Mouse (Mus musculus) layer of hippocampus, postnatal 25 days (tissue): ENCODE measurements around the gene Zscan10. TPM values are rescaled to one million over a fixed set of nuclear protein-coding genes. Genes with fewer than 3 reads are reported as not detected.

Source experiments
- DNase-seq, 2 experiments: peaks; one replicate each; pipeline ENCODE4 v3.0.0; 2022; ENCODE audit warnings: mixed read lengths in 2 of 2, low spot score in 1 of 2; ENCODE audit errors: extremely low spot score in 1 of 2
- total RNA-seq, 2 experiments: library from RNA; stranded (reverse); gene quantifications; 2 replicates each; pipeline ENCODE4 v1.2.3; 2021

Gene Zscan10
- total RNA-seq = not detected

DNA sequence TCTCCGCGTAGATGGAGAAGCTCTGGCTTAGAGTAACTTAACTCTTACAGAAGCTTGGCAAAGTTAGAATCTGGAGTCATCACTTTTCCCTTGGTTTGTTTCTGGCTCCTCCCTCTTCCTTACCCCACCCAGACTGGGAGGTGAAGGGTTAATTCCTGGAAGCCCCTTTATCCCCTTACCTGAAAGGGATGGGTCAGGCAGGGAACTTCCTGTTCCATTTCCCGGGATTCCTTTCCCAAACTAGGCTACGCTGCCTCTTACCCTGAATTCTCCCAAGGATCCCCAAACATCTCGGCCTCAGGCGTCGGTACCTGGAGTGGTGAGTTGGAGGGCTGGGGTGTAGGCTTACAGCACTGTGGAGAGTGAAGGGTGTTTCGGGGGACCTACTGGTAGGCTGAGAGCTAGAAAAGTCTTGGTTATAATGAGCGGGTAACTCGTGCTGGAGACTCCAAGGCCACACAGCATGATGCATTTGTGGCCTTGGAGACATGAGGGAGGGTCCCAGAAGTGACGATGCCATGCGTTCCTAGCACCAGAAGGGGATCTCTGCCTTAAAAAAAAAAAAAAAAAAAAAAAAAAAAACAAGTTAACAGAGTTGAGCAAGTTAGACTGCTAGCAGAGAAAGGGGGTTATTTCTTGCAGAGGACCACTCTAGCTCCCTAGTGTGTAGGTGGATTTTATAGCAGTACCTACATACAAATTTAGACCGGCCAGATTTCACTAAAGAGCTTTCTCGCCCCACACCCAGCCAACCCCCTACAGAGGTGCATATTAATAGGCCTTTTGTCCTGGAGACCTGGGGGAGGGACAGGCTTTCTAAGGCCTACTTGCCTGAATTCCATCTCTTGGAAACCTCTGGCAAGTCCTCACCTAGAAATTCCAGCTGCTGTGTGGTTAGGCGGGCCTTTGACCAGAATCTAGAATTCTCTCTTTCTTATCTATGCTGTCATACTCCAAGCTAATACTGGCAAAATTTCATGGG, at the start of gene Zscan10:
Gene Zscan10, plus strand, starts transcription at position 216 of the 982 bp plus-strand sequence.
- no peak for DNase-seq

DNA sequence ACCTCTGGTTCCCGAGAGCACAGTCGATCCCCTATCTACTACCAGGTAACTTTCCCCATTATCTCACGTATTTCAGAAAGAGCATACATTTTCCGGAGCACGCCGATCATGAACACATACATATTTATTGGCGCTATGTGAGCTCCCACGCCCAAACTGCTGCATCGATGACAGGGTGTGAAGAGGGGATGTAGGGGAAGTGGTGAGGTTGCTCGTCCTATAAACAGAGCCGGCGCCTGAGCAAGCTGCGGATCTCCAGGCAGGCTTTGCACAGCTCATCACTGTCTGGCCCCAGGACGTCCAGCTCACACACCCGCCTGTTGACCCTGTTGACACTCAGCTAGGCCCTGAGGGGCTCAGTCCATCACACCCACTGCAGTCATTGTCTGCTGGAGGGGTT, 49.8 kb upstream of the Zscan10 start:
- DNase-seq = no peak

DNA sequence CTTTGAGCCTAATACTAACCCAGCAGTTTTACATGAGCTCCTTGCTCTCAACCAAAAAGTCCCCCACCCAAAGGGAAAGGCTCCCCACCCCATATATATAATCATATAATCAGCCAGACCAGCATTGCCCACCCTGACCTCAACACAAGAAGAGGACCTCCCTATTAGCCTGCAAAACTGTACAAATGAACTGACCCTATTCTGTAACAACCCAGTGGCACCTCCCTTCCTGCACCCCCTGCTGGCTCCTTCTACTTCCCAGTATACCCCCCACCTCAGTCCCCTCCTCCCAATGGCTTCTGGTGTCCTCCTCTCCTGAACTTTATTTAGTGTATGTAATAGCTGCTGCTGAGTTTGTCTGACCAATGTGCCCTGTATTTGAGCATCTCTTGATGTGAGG, 49.2 kb upstream of the Zscan10 start:
- DNase-seq = no peak

- DNase-seq = no peak
Observed at GRCm38 (mm10) chr17:23551963-23552362, 48.7 kb upstream of the Zscan10 start.

DNA sequence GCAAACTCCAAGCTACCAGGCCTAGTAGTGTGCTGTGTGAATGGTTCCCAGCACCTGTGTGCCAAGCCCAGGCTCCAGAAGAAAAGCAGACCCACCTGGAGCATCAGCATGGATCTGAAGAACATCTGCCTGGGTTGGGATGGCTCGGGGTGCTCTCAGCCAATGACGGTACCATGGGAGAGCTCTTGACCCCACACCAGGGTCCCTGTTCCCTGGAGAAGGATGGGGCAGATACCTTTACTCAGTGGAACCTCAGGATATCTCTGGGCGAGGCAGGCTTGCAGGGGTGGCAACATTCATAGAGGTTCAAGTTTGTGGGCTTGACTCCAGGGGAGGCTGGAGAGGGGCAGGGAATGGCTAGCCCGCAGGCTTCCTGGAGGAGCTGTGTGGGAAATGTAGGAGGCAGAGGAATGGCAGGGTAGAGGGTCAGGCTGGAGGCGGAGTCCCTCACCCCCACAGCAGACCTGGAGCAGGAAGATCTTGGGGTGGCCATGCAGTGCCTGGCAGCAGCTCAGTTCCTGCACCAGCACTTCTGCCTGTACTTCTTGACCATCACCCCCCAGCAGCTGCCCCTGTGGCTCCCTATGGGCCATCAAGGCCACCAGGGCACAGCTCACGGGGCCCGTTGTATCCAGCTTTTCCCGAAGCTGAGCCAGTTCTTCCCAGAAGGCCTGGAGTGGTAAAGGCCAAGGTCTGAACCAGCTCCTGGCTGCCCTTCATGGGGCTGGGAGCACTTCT, 47.6 kb upstream of the Zscan10 start:
- no peak for DNase-seq

- DNase-seq = no peak
Observed at GRCm38 (mm10) chr17:23553634-23554120, 47.0 kb upstream of the Zscan10 start.

DNA sequence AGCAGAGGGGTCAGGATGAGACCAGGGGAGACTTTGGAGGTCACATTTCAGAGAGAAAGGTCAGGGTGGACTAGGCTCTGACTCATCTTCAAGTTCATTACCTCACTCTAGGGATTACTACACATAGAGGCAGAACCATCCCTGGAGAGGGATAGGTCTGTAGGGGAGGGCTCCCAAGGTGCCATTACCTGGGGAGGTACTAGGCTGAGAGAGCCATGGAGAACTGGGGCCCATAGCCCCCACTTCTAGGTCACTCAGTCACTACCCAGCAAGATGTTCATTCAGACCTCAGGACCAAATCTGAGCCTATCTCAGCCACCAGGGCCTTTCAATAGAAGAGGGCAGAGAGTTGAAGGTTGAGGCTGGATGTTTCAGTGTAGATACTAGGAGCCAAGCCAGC, 46.3 kb upstream of the Zscan10 start:
- DNase-seq = no peak

GRCm38 (mm10) chr17:23555243-23555916, 45.3 kb upstream of the Zscan10 start:
- DNase-seq = no peak

- DNase-seq = peak in 1 of 2 experiments; percentile 60
Observed at GRCm38 (mm10) chr17:23559767-23560166, 40.9 kb upstream of the Zscan10 start.

GRCm38 (mm10) chr17:23563595-23564367, 36.9 kb upstream of the Zscan10 start, which contains the start of gene Zfp213:
Gene Zfp213, minus strand, starts transcription at chr17:23564238.
- peak; percentile 91 to 95 for DNase-seq

DNA sequence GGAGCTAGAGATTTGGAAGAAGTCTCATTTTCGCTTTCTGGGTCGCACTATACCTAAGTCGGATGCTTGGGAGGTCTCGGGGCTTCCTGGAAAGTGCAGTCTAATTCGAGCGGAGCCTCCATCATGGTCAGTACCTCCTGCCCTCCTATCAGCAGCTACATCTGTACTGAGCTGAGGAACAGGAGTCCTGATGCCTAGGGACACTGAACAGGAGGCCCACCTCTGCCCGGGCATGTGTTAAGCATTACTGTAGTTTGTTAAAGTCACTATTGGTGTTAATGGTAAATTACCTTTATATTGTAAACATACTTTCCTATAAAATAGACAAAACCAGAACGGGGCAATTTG, 36.3 kb upstream of the Zscan10 start:
- DNase-seq = no peak

DNA sequence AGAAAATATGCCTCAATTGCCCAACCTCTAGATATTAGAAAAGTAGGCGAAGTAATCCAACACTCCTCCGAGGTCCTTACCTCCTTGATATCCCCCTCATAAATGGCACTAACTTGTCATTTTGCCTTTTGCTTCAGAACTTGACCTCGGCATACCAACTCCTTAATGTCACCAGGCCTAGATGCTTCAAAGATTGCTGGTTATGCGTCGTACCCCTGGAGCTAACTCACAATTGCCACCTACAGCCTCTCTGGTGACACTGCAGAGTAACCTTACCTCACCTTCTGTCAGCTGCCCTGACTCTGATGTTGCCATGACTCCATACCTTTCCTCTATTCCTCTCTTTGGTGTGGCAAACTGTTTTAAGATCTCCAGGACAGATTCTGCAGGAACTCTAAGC, 33.9 kb upstream of the Zscan10 start:
- DNase-seq = no peak

DNA sequence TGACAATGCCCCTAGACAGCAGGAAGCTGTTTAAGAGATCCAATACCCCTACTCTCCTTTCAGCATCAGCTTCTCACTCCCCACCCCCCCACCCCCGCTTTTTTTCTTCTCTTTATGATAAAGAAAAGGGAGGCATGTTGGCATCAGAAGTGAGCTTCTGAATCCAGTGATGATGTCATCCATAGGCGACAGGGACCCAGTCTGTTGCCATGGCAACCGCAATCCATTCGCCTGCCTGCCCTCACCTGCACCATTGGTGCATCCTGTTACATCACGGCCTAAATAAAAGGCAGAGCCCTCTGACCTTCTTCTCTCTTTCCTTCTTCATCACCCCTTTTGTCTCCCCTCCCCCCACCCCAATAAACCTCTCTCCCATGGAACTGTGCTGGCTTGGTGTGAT, 32.3 kb upstream of the Zscan10 start:
- DNase-seq = no peak

DNA sequence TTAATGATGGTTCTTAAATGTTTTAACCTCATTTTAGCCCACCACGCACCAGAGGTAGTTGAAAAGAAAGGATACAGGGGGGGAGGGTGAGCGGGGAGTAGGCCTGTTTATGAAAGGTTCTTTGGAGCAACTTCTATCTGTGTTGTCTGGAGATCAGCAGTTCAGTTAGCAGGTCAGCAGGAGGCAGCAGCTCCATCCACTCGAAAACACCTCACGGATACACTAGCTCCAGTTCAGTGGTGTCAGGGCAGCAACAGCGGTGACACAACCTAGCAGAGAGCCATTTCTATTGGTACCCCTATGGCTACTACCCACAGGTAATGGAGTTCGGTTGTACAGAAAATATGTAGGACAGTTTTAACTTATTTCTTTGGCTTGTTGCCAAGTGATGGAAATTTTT, 30.6 kb upstream of the Zscan10 start:
- peak in 1 of 2 experiments; percentile 20 for DNase-seq

DNA sequence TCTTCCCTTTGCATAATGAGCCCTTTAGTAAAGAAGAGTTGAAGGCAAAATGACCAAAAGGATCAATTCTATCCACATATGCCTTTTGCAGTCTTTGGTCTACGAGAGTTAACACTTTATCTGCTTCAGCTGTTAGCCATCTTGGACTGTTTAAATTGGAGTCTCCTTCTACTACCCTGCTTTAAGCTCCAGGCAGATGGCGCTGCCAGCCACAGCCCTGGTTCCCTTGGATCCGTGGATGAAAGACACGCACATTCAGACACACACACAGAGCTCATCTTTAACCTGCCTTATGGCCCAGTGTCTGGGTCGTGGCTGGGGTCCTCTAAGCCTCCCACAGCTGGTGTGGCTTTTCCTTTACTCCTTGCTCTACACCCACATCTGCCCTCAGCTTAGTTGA, 29.6 kb upstream of the Zscan10 start:
- no peak for DNase-seq

GRCm38 (mm10) chr17:23572059-23572458, 28.6 kb upstream of the Zscan10 start:
- DNase-seq = no peak

- no peak for DNase-seq
Observed at GRCm38 (mm10) chr17:23574130-23574529, 26.5 kb upstream of the Zscan10 start.

GRCm38 (mm10) chr17:23575951-23576552, 24.6 kb upstream of the Zscan10 start:
- no peak for DNase-seq

- no peak for DNase-seq
Observed at GRCm38 (mm10) chr17:23584786-23585185, 15.9 kb upstream of the Zscan10 start.
